Mouse (Mus musculus): ENCODE data around the gene Sult2a8. TPM values are rescaled to one million over a fixed set of nuclear protein-coding genes. Genes with fewer than 3 reads are reported as not detected.
"Not testable (repeated sequence)": the region's sequence is repeated elsewhere in the genome, so short reads cannot be mapped to it uniquely, and the experiment has no call there.

Sult2a8 gene
- not detected in 2 replicates for total RNA-seq (2017)

GRCm38 (mm10) chr7:14446534-14446933 is at the start of gene Sult2a8:
Sult2a8 (minus strand) TSS chr7:14446769.
- ATAC-seq (replicated peaks in 1 of 2; ENCODE audit: insufficient read depth in 1 of 2, low FRiP score in 2 of 2, low TSS enrichment in 1 of 2, low read depth in 1 of 2, poor library complexity in 2 of 2, severe bottlenecking in 2 of 2): no peak

DNA sequence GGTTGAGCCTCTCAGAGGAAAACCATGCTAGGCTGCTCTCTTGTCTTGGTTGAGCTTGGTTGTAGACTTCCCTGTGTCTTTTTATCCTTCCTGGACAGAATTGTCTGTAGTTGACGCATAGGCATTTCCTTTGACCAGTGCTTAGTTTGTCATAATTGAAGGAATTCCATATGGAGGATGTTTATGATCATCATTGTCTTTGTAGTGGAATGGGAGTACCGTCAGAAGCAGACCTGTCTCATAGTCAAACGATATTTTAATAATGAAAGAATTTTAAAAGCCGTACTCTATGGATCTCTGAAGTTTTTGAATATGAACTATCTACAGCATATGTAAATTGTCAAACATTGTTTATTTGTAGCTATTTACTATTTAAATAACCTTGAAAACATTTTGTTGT is 47.6 kb upstream of the Sult2a8 start, which contains the start of gene Sult2a7:
Gene Sult2a7 (minus strand): TSS at position 101 of the 400 bp plus-strand sequence.
- ATAC-seq (replicated peaks in 1 of 2; ENCODE audit: insufficient read depth in 1 of 2, low FRiP score in 2 of 2, low TSS enrichment in 1 of 2, low read depth in 1 of 2, poor library complexity in 2 of 2, severe bottlenecking in 2 of 2): no peak

DNA sequence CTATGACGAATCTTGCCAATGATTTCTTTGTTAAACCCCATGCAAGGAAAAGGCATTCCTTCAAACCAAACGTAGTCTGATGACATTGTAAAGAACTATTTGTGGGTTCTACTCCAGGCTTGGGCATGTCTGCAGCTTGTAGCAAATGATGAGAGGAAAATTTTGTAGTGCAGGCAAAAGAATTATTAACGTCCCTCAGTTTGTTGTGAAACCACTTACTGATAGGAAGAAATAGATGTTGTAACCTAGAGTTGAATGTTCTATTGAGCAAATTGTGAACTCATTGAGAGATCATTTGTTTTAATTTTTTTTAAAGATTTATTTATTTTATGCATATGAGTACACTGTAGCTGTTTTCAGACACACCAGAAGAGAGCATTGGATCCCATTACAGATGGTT is 46.3 kb upstream of the Sult2a8 start:
- no peak for ATAC-seq (replicated peaks in 1 of 2; ENCODE audit: insufficient read depth in 1 of 2, low FRiP score in 2 of 2, low TSS enrichment in 1 of 2, low read depth in 1 of 2, poor library complexity in 2 of 2, severe bottlenecking in 2 of 2)

GRCm38 (mm10) chr7:14439581-14439980 is 7.0 kb downstream of the Sult2a8 start:
- no peak for ATAC-seq (replicated peaks in 1 of 2; ENCODE audit: insufficient read depth in 1 of 2, low FRiP score in 2 of 2, low TSS enrichment in 1 of 2, low read depth in 1 of 2, poor library complexity in 2 of 2, severe bottlenecking in 2 of 2)

- ATAC-seq (replicated peaks in 1 of 2; ENCODE audit: insufficient read depth in 1 of 2, low FRiP score in 2 of 2, low TSS enrichment in 1 of 2, low read depth in 1 of 2, poor library complexity in 2 of 2, severe bottlenecking in 2 of 2): no peak
These were observed 8.1 kb downstream of the Sult2a8 start for GRCm38 (mm10) chr7:14438484-14438883.

GRCm38 (mm10) chr7:14438029-14438428 is 8.5 kb downstream of the Sult2a8 start:
- ATAC-seq (replicated peaks in 1 of 2; ENCODE audit: insufficient read depth in 1 of 2, low FRiP score in 2 of 2, low TSS enrichment in 1 of 2, low read depth in 1 of 2, poor library complexity in 2 of 2, severe bottlenecking in 2 of 2): no peak

DNA sequence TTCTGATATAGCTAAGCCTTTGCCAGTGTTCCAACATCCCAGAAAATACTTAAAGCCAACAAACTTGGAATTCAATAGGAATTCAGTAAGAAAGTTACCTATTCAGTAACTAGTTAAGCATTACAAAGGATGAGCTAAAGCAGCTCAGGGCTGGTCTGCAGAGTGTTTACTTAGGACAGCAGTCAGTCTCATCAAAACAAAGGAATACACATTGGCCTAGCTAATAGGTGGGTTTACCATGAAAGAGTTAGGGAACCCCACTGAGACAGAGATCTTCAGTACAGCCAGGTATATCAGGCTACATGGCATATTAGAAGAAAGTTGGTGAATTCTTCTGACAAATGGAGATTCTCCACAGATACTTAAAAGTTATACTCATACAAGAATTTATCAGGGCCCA is 47.2 kb downstream of the Sult2a8 start:
- ATAC-seq (replicated peaks in 1 of 2; ENCODE audit: insufficient read depth in 1 of 2, low FRiP score in 2 of 2, low TSS enrichment in 1 of 2, low read depth in 1 of 2, poor library complexity in 2 of 2, severe bottlenecking in 2 of 2): not testable (repeated sequence)

- no peak for ATAC-seq (replicated peaks in 1 of 2; ENCODE audit: insufficient read depth in 1 of 2, low FRiP score in 2 of 2, low TSS enrichment in 1 of 2, low read depth in 1 of 2, poor library complexity in 2 of 2, severe bottlenecking in 2 of 2)
These were observed 50.1 kb downstream of the Sult2a8 start for GRCm38 (mm10) chr7:14396462-14396861.

Other genes with a start within 250 kb of the Sult2a8 start
- not detected in 2 replicates for gene Sult2a6, start 191.9 kb downstream of the Sult2a8 start, total RNA-seq (2017)
- gene Obox8, start 113.2 kb downstream of the Sult2a8 start, total RNA-seq (2017): not detected in 2 replicates
- gene Sult2a7, start 47.5 kb upstream of the Sult2a8 start, total RNA-seq (2017): not detected in 2 replicates
- gene Vmn1r90, start 116.7 kb upstream of the Sult2a8 start, total RNA-seq (2017): not detected in 2 replicates
- gene Obox7, start 212.7 kb upstream of the Sult2a8 start, total RNA-seq (2017): not detected in 2 replicates